Mouse (Mus musculus) gonadal fat pad, adult 2 months (tissue): ENCODE measurements at regions not wholly inside any gene's neighbourhood (a gene's known extent, or its start where the extent isn't known, plus 50 kb on each side); places are given as distances from the start of the nearest gene placed in this dataset.

Source experiments
- DNase-seq: peaks from one replicate; pipeline ENCODE4 v3.0.0-alpha.2; 2012; ENCODE audit warnings: low read depth

GRCm38 (mm10) chr1:81516575-81517210 is 439.9 kb downstream of the Nyap2 start:
- DNase-seq = no peak

- no peak for DNase-seq
Observed at GRCm38 (mm10) chr1:81520420-81521273, 443.9 kb downstream of the Nyap2 start.

GRCm38 (mm10) chr1:81522929-81523328 is 446.2 kb downstream of the Nyap2 start:
- DNase-seq = no peak

GRCm38 (mm10) chr1:81525821-81526220 is 449.1 kb downstream of the Nyap2 start:
- no peak for DNase-seq

GRCm38 (mm10) chr1:81537836-81538235 is 461.1 kb downstream of the Nyap2 start:
- DNase-seq = no peak

GRCm38 (mm10) chr1:81539591-81540311 is 463.0 kb downstream of the Nyap2 start:
- DNase-seq = no peak

GRCm38 (mm10) chr1:81548906-81549305 is 472.2 kb downstream of the Nyap2 start:
- DNase-seq = no peak

- no peak for DNase-seq
Observed at GRCm38 (mm10) chr1:81549706-81550105, 473.0 kb downstream of the Nyap2 start.

- DNase-seq = no peak
Observed at GRCm38 (mm10) chr1:81552731-81553130, 476.0 kb downstream of the Nyap2 start.

- DNase-seq = no peak
Observed at GRCm38 (mm10) chr1:81576965-81577664, 500.4 kb downstream of the Nyap2 start.

GRCm38 (mm10) chr1:81577665-81578201 is 501.0 kb downstream of the Nyap2 start:
- DNase-seq = no peak

GRCm38 (mm10) chr1:81581208-81581607 is 504.5 kb downstream of the Nyap2 start:
- DNase-seq = no peak

- DNase-seq = no peak
Observed at GRCm38 (mm10) chr1:81587780-81588307, 511.1 kb downstream of the Nyap2 start.

- no peak for DNase-seq
Observed at GRCm38 (mm10) chr1:81591623-81592022, 514.9 kb downstream of the Nyap2 start.

- DNase-seq = no peak
Observed at GRCm38 (mm10) chr1:81593280-81594182, 516.8 kb downstream of the Nyap2 start.

GRCm38 (mm10) chr1:81594183-81594515 is 517.4 kb downstream of the Nyap2 start:
- no peak for DNase-seq

GRCm38 (mm10) chr1:81594606-81595005 is 517.9 kb downstream of the Nyap2 start:
- no peak for DNase-seq

- DNase-seq = no peak
Observed at GRCm38 (mm10) chr1:81608772-81609171, 532.0 kb downstream of the Nyap2 start.

GRCm38 (mm10) chr1:81618880-81619279 is 542.1 kb downstream of the Nyap2 start:
- no peak for DNase-seq

- no peak for DNase-seq
Observed at GRCm38 (mm10) chr1:81624141-81624540, 547.4 kb downstream of the Nyap2 start.
